Mouse (Mus musculus) telencephalon, adult 2 months (tissue): ENCODE results near the gene Mospd3.

Experiments
- DNase-seq: peaks from one replicate; pipeline ENCODE4 v3.0.0-alpha.2; 2011; ENCODE audit warnings: low read depth, low spot score

Gene Mospd3

GRCm38 (mm10) chr5:137574470-137574901 lies 26.4 kb downstream of the Mospd3 start:
- DNase-seq: no peak

- no peak for DNase-seq
Measured at GRCm38 (mm10) chr5:137570691-137571586, 29.9 kb downstream of the Mospd3 start.

- no peak for DNase-seq
Measured at GRCm38 (mm10) chr5:137570181-137570580, 30.7 kb downstream of the Mospd3 start.

GRCm38 (mm10) chr5:137569665-137570064 lies 31.2 kb downstream of the Mospd3 start, which contains the start of gene Tfr2:
Tfr2 (plus strand) TSS chr5:137569840.
- DNase-seq: no peak

GRCm38 (mm10) chr5:137569031-137569430 lies 31.8 kb downstream of the Mospd3 start:
- no peak for DNase-seq

GRCm38 (mm10) chr5:137568223-137568798 lies 32.5 kb downstream of the Mospd3 start:
- DNase-seq: no peak

GRCm38 (mm10) chr5:137566416-137566815 lies 34.4 kb downstream of the Mospd3 start:
- DNase-seq: no peak

- DNase-seq: no peak
Measured at GRCm38 (mm10) chr5:137565744-137566143, 35.1 kb downstream of the Mospd3 start.

- peak; percentile 49 for DNase-seq
Measured at GRCm38 (mm10) chr5:137562965-137563364, 37.9 kb downstream of the Mospd3 start.

GRCm38 (mm10) chr5:137561556-137561955 lies 39.3 kb downstream of the Mospd3 start:
- peak; percentile 50 for DNase-seq

- no peak for DNase-seq
Measured at GRCm38 (mm10) chr5:137553898-137554297, 47.0 kb downstream of the Mospd3 start.

GRCm38 (mm10) chr5:137553411-137553837 lies 47.4 kb downstream of the Mospd3 start, which contains the start of gene Actl6b:
Actl6b (plus strand) TSS chr5:137553517.
- DNase-seq: no peak

- DNase-seq: no peak
Measured at GRCm38 (mm10) chr5:137553000-137553399, 47.9 kb downstream of the Mospd3 start.

- DNase-seq: no peak
Measured at GRCm38 (mm10) chr5:137551119-137551518, 49.7 kb downstream of the Mospd3 start.

GRCm38 (mm10) chr5:137549840-137550239 lies 51.0 kb downstream of the Mospd3 start:
- no peak for DNase-seq
